Mouse (Mus musculus) left cerebral cortex, postnatal 14 days (tissue): ENCODE measurements around the gene Ctcf. TPM values are rescaled to one million over a fixed set of nuclear protein-coding genes. Genes with fewer than 3 reads are reported as not detected.

Experiments used
- DNase-seq, 2 experiments: peaks; one replicate each; pipeline ENCODE4 v3.0.0; 2021 to 2022; ENCODE audit warnings: low spot score in 2 of 2, mixed read lengths in 1 of 2
- intact Hi-C: fragments of 180-260 bp; cut with DNase I; formaldehyde crosslinking; loops from one replicate; pipeline ENCODE4 v1.15.1; 2025
- total RNA-seq, 2 experiments: library from RNA; stranded (reverse); gene quantifications; 2 replicates each; pipeline ENCODE4 v1.2.3; 2021

The Ctcf gene
- total RNA-seq, 2 experiments from 2014 or later, result 57.5 to 58.9 TPM

DNA sequence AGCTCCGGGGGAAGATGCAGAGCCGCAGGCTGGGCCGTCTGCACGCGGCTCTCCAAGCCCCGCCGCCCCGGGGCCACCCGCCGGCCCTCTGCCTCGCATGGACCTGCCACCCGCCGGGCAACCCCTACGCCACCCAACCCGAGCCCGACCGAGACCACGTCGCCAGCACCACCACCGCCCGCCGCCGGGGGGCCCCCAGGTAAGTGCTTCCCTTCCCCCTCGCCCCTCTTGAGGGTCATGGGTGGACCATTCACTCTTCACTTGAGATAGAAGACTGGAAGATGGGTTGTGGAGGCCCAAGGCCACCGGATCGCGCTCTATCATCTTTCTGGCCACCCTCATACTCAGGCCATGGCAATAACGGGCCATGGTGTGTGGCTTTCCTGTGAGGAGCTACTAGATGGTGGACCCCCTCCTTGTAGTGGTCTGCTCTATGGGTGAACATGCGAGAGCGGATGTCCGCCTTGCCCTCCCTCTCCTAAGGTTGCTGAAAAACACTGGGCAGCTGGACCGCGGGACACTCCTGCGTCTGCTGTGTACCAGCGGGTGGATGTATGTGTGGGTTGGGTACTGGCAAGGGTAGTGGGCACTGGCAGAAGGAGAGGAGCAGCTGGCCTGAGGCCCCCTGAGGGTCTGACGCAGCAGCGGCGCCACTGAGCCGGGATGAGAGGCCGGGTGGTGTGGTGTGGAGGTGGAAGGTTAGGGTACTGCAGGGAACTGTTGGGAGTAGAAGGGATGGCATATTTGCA lies 57.9 kb downstream of the Ctcf start:
- intact Hi-C loops, result loop anchor here (5.0 kb wide), 1 partner anchor 57 kb away; the partner anchor contains the start of genes Agrp and Ctcf
- DNase-seq, result peak; percentile 54 to 55

DNA sequence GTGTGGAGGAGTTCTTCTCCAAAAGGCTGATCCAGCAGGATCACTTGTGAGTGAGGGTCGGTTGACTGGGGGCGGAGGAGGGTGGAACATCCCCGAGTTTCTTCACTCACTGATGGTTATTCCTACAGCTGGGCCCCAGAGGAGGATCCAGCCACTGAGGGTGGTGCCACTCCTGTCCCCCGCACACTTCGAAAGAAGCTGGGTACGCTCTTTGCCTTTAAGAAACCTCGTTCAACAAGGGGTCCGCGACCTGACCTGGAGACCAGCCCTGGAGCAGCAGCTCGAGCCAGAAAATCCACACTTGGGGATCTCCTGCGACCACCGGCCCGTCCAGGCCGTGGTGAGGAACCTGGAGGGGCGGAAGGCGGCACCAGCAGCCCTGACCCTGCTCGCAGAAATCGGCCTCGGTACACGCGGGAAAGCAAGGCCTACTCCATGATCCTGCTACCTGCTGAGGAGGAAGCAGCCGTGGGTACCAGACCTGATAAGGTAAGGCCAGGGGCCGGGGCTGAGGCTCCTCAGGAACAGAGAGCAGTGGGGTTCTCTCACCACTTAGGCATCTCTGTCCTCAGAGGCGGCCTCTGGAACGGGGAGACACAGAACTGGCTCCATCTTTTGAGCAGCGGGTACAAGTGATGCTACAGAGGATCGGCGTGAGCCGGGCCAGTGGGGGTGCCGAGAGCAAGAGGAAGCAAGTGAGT lies 58.9 kb downstream of the Ctcf start:
- intact Hi-C loops, result loop anchor here (5.0 kb wide), 1 partner anchor 73 kb away; no protein-coding TSS in a partner anchor
- peak in 1 of 2 experiments; percentile 8 for DNase-seq

DNA sequence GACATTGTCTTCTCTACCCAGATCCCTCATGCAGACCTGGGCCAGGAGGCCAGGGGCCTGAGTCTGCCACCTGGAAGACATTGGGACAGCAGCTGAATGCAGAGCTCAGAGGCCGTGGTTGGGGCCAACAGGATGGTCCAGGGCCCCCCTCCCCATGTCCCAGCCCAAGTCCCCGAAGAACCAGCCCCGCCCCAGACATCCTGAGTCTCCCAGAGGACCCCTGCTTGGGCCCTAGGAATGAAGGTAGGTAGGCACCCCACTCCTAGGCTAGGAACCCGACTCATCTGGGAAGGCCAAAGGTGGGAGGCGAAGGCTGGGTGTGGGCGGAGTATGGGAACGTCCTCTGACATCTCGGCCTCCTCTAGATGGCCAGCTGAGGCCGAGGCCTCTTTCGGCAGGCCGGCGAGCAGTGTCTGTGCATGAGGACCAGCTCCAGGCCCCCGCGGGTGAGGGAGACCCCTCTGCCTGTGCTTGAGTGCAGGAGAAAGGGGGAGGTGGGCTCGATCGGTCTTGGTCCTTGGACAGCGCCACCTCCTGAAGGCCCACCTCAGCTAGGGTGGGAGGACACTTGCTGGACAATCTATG lies 60.9 kb downstream of the Ctcf start:
- intact Hi-C loops, result loop anchor here (5.0 kb wide), 1 partner anchor 75 kb away; no protein-coding TSS in a partner anchor
- no peak for DNase-seq

DNA sequence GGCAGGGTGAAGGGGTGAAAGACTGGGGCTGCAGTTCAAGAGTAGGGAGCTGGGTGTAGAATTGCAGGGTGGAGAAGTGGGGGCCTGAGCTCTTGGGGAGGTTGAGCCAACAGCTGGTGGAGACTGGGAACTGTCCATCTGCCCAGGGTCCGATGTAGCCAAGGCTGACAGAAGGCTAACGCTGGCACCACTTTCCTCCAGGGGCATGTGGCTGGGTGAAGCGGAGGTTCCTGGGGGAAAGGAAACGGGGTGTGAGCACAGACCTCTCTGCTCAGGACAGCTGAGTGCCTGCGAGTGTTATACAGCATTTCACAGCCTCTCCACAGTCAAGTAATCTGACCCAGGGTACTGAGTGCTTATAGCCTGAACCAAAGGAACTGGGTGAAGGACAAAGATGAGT lies 62.4 kb downstream of the Ctcf start:
- intact Hi-C loops, result loop anchor here (5.0 kb wide), 1 partner anchor 76 kb away; no protein-coding TSS in a partner anchor
- DNase-seq, result no peak

DNA sequence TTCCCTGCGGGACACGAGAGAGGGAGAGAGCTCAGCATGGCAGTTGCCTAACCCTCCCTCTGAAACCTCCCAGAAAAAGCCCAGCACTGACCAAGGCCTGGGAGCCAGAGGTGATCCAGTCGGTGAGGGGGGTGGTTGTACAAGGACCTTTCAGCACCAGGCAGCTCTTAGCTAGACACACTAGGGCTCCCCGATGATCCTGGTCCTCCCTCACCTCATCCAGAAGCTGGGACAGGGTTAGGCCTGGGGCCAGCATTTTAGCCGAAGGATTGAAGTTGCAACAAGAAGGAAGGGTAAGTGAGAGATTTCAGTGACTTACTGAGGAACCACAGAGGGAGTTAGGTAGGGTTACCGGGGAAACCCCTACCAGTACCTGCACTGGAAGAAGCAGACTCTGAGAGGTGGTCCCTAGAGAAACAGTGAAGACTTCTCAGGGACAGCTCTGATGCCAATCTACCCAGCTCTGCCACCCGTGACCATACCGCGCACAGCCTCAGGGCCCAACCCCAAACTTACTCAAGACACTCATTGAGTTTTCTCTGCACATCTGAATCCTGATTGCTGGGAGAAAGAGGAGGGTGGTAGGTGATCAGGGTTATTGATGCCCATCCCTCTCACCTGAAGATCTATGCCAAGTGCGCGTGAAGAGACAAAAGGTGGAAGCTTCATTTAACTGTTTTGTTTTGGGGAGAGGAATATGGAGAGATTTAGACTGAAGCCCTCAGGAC lies 63.3 kb downstream of the Ctcf start:
- DNase-seq, result no peak
- intact Hi-C loops, result loop anchor here (5.0 kb wide), 1 partner anchor 77 kb away; no protein-coding TSS in a partner anchor

DNA sequence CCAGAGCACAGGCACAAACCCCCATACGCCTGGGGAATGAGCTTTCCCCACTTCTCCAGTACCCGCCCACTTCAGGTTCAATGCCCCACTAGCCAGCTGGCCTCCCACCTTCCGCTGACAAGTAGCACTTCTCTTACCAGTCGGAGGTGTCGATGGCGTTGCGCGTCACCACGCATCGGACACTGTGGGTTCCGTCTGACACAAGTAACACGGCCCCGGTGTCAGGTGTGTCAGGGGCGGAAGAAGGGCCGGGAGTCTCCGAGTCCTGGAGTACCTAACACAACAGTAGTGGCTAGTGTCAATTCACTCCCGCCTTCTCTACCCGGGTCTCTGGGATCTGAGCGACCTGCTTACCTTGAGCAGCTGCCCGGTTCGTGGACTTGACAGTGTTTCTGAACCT lies 64.2 kb downstream of the Ctcf start:
- peak; percentile 58 to 60 for DNase-seq
- intact Hi-C loops, result no loop called here

DNA sequence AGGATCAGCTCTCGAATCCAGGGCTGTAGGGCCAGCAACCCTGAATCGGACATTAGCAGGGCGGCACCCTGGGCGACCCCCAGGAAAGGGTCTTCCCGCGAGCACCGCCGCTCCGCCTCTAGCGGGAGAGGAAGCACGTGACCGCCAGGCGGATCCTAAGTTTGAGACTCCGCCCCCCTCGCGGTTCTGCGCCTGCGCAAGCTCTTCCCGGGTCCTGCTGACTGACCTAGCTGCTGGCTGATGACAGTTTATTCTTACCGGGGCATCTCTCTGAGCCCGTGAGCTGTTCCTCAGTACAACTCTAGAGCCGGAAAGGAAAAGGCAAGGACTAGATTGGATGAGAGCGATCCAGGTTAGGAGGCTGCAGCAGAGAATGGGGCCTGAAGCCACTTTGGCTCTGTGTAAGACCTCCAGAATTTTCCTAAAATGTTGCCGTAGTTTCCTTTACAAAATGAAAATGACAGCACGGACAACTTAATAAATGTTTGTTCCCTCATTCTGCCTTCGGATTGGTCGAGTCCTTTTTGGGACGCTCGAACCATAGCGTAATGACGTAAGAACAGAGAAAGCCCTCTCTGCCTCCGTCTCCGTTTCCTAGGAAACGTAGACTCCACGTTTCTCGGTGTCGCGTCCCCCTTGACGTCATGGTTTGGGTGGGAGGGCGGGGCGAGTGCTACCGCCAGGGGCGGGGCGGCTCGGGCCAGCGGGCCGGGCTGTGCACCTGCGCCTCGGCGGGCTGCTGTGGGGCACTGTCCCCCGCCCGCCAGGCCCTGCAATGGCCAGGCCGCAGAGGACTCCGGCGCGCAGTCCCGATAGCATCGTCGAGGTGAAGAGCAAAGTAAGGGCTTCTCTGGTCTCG lies 64.8 kb downstream of the Ctcf start, which contains the start of the genes Acd and Pard6a:
Acd (minus strand) TSS at position 137 of the 859 bp plus-strand sequence.
Pard6a (plus strand) TSS at position 183 of the 859 bp plus-strand sequence.
- DNase-seq, result peak; percentile 96
- intact Hi-C loops, result no loop called here

DNA sequence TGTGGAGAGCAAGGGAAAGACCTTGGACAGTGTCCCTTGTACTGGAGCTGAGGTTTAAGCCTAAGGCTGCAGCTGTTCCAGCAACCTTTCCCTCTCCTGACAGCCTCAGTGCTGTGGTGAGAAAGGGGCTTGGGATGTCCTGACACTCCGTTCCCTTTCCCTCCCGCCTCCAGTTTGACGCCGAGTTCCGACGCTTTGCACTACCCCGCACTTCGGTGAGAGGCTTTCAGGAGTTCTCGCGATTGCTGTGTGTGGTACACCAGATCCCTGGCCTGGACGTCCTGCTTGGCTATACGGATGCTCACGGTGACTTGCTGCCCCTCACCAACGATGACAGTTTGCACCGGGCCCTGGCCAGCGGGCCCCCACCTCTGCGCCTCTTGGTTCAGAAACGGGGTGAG lies 65.6 kb downstream of the Ctcf start:
- DNase-seq, result peak in 1 of 2 experiments; percentile 63
- intact Hi-C loops, result no loop called here

DNA sequence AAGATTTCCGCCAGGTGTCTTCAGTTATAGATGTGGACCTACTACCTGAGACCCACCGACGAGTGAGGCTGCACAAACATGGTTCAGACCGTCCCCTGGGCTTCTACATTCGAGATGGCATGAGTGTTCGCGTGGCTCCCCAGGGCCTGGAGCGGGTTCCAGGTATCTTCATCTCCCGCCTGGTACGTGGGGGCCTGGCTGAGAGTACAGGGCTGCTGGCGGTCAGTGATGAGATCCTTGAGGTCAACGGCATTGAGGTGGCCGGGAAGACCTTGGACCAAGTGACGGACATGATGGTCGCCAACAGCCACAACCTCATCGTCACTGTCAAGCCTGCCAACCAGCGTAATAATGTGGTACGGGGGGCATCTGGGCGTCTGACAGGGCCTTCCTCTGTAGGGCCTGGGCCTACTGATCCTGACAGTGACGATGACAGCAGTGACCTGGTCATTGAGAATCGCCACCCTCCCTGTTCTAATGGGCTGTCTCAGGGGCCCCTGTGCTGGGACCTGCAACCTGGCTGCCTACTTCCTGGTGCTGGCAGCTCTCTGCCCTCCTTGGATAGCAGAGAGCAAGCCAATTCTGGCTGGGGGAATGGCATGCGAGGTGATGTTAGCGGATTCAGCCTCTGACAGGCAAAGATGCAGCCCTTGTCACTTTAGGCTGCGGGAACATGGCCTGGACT lies 66.5 kb downstream of the Ctcf start:
- DNase-seq, result no peak
- intact Hi-C loops, result no loop called here

DNA sequence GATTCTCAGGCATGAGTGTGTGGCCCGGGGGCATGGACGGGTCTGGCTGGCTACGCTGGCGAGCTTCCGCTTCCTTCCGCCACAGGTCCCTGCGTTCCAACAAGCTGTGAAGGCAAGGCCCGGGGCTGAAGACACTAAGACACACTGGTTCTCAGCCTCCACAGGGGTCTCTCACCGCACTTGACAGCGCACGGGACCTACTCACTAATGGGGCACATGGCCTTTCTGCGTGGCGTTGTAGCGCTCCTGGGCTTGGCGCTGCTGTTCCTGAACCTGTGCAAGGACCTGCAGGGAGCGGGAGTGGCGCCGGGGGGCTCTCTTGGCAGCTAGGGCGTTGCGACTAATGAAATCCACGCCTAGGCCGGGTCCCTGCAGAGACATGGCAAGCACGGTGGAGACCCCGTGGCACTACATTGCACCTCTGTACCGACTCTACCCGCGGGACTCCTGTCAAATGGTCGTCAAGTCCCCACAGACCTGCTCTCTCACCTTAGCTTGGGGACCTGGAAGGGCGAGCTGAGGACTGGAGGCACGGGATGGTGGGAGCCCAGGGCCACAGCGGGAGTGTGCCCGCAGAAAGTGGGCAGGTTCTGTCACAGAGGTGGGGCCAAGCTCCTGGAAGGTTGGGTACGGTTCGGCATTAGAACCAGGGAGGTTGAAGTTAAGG lies 67.9 kb downstream of the Ctcf start:
- no peak for DNase-seq
- intact Hi-C loops, result no loop called here

DNA sequence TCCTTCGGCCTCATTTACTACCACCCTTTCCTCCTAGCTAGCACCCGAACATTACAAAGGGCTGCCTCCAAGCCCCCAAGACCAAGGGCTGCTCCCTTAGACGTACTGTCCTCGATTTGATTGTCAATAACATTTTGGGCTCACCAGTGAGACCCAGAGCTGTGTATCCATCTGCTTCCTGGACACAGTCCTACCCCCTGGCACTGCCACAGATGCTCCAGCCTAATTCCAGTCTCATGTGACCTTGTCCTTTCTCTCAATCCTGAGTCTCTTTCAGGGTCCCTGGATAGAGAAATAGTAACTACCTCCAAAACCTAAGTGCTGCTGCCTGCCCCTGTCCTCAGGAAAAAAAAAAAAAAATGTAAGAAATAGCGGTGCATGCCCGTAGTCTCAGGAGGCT lies 68.6 kb downstream of the Ctcf start:
- no peak for DNase-seq
- intact Hi-C loops, result no loop called here

DNA sequence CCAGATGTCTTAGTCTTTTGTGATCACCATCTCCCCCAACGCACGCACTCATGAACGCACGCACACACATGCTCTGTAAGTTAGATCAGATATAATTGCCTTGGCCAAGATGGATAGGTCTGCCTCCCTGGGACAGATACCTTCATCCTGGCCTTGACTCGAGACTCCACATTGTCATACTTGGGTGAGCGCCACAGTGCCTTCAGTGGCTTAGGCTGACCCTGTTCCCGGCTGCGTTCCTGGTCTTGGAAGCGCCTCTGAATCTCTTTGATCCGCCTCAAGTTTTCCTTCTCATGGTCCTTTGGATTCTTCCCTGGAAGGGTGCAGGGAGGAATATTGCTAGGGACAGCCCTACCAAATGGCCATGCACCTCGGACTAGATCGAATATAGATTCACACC lies 70.1 kb downstream of the Ctcf start:
- no peak for DNase-seq
- intact Hi-C loops, result no loop called here

DNA sequence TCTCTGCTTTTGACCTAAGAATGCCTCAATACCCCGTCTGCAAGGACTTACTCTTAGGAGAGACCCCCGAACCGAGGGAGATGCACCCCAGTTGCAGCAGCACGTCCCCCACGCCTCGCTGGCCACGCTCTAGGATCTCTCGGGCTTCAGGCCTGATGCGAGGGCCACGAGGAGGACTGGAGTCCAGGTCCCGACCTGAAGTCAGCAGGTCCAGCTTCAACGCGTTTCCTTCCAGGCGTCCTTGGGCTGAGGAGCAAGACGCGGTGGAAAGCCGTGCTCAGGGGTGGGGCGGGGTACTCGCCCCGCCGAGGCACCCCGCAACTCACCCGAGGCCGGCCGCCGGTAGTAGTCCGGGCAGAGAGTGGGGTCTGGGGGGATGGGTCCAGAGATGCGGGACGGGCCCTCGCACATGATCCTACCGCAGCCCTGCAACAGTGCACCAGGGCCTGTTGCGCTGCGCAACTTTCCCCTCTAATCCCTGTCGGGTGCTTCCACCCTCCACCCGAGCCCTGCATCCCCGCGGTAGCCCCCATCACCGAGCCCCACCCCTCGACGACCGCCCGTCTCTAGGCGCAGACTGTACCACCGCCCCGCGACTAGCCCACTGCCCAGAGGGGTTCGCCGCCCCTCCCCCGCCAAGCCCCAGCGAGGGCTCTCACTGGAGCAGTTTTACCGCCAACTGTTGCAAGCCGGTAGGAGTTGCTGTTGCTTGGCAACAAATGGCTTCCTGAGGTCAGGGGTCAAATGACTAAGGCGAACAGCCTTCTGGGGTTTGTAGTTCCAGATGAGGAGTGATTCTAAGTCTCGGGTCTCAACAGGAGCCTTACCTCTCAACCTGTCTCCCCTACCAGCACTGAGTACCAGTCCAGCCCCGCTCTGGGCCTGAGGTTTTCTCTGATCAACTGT lies 71.4 kb downstream of the Ctcf start, which contains the start of the genes 4933405L10Rik and Enkd1:
4933405L10Rik (plus strand) TSS at position 158 of the 906 bp plus-strand sequence.
Enkd1 (minus strand) TSS at position 713 of the 906 bp plus-strand sequence.
- intact Hi-C loops, result no loop called here

DNA sequence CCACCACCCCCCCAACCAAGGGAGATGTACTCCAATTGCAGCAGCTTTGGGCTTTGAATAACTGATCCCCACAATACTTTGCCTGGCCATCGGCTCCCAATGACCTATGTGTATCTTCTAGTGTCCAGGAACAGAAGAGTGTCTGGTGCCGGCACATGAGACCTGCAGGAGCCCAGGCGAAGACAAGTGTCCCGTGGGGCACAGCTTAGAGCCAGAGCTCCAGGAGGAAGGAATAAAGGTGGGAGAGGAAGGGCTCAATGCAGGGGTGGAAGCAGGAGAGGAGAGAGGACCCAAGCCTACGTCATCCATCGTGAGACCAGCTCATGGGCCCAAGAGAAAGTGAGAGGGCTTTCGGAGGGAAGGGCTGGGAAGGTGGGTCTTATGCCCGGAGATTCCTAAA lies 72.3 kb downstream of the Ctcf start:
- intact Hi-C loops, result no loop called here
- no peak for DNase-seq

More for the DNA sequence above, 71.4 kb downstream of the Ctcf start, which contains the start of the genes 4933405L10Rik and Enkd1:
- DNase-seq, result peak; percentile 91 to 96

DNA sequence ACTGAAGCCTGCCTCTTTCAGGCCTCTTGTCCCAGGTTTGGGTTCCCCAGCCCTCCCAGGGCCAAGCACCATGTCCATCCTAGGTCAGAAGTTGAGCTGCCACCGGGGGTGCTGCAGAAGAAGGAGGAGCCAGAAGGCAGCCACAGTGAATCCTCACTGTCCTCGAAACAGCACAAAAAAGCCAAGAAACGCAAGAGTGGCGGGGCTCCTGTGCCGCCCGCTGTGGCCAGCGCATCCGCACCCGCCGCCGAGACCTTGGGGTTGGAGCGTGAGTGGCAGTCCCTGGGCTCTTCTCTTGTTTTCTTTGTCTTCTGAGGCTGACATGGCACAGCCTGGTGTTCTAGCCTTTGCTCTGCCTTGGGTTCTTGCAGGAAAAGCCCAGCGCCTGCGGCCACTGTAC lies 72.9 kb downstream of the Ctcf start:
- intact Hi-C loops, result no loop called here
- no peak for DNase-seq

DNA sequence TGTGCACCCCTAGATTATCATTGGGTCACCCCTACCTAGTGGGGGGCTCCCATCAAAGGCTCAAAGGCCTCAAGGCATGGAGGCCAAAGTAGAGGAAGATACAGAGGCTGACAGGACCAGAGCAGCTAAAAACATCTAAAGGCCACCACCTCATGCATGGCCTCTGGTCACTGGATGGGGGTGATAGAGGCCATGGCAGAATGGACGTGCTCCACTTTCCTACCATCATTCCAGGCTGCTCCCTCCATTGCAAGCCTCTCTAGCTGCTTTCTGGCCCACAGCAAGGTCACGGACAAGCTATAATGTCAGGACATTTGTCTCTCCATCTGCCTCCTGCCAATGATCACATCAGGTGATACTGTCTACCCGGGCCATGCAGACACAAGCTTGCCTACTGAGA lies 75.9 kb downstream of the Ctcf start:
- intact Hi-C loops, result loop anchor here (5.0 kb wide), 3 partner anchors 115 to 310 kb away; partner anchors contain the start of genes Ctrl, Ranbp10 and Tsnaxip1
- no peak for DNase-seq
